Mouse (Mus musculus): ENCODE results near the gene Zwilch. TPM values are rescaled to one million over a fixed set of nuclear protein-coding genes. Genes with fewer than 3 reads are reported as not detected.

The Zwilch gene
- total and polyA plus RNA-seq, 3 experiments = 49.3 to 74.1 (median 72.8) TPM

- no peak for DNase-seq (ENCODE audit: extremely low read depth)
- Histone ChIP-seq H3K4me3 (replicated peaks in 1 of 3; ENCODE audit: low read depth in 2 of 3, low read length in 2 of 3, poor library complexity in 1 of 3) (peak overlapping the region; percentile 84 to 96 (median 91)), H3K27ac (ENCODE audit: insufficient read depth, low read depth) (no peak overlapping the region), H3K9me3 (replicated peaks; ENCODE audit: low read length) (no peaks in the 10 kb centered on the region), H3K4me2 (ENCODE audit: insufficient read depth, low read depth, poor library complexity, severe bottlenecking) (peak overlapping the region; percentile 96), H3K9ac (ENCODE audit: insufficient read depth, low read depth) (peak overlapping the region; percentile 93), H3K27me3 (replicated peaks) (no peaks in the 10 kb centered on the region), H3K36me3 (replicated peaks in 1 of 2; ENCODE audit: control insufficient read depth in 1 of 2, insufficient read depth in 1 of 2, low read length in 1 of 2) (peaks cover 37 to 47% of the 10 kb centered on the region in 2 experiments), H3K79me2 (replicated peaks; ENCODE audit: control insufficient read depth, extremely low read depth, insufficient read depth, poor library complexity, severe bottlenecking) (peaks cover 70% of the 10 kb centered on the region), H3K4me1 (ENCODE audit: control insufficient read depth in 1 of 2, insufficient read depth in 2 of 2) (peaks cover 0 to 40% of the 10 kb centered on the region in 2 experiments; a peak in 2 of 4 replicates)
- dilution Hi-C loops (cut with MboI; ENCODE audit: extremely low pct_ligation_motif_present, extremely low pct_unique_long_range_greater_than_20kb, low sequenced_read_pairs) = no loop called here
- TF ChIP-seq CHD1 (IDR thresholded peaks at IDR 0.05; ENCODE audit: low read depth, low read length) (peak; percentile 46; the same call in 1 of the 2 replicates), MAX (IDR thresholded peaks at IDR 0.05; ENCODE audit: low read length) (no peak), CTCF (conservative IDR thresholded peaks at IDR 0.05 in 1 of 2, IDR thresholded peaks at IDR 0.05 in 1 of 2; ENCODE audit: low read depth in 2 of 2, low read length in 2 of 2) (no peak), ETS1 (conservative IDR thresholded peaks at IDR 0.05; ENCODE audit: low read depth, low read length) (no peak), USF2 (conservative IDR thresholded peaks at IDR 0.05; ENCODE audit: low read depth, low read length) (no peak), MAZ (IDR thresholded peaks at IDR 0.05; ENCODE audit: low read depth, low read length) (no peak), TCF12 (IDR thresholded peaks at IDR 0.05; ENCODE audit: low read depth, low read length) (no peak), KAT2A (IDR thresholded peaks at IDR 0.05; ENCODE audit: insufficient replicate concordance, low read length) (0 out of 2 replicates have a peak, but pooled peaks have one; percentile 29), ZNF384 (IDR thresholded peaks at IDR 0.05; ENCODE audit: low read depth, low read length) (no peak), MYC (IDR thresholded peaks at IDR 0.05; ENCODE audit: low read depth, low read length) (0 out of 2 replicates have a peak, but pooled peaks have one; percentile 15), ELF1 (IDR thresholded peaks at IDR 0.05; ENCODE audit: low read depth, low read length) (no peak), UBTF (IDR thresholded peaks at IDR 0.05; ENCODE audit: low read depth, low read length) (no peak), MAFK (IDR thresholded peaks at IDR 0.05; ENCODE audit: insufficient replicate concordance, low read length) (no peak), IRF4 (IDR thresholded peaks at IDR 0.05; ENCODE audit: low read depth, low read length) (no peak), RCOR1 (conservative IDR thresholded peaks at IDR 0.05; ENCODE audit: low read depth, low read length) (no peak), ZC3H11A (IDR thresholded peaks at IDR 0.05; ENCODE audit: low read depth, low read length) (no peak), MXI1 (IDR thresholded peaks at IDR 0.05; ENCODE audit: low read depth, low read length) (no peak; the same call in 1 of the 2 replicates), JUND (conservative IDR thresholded peaks at IDR 0.05; ENCODE audit: low read depth, low read length) (no peak), PAX5 (IDR thresholded peaks at IDR 0.05; ENCODE audit: low read length) (no peak), ZKSCAN1 (IDR thresholded peaks at IDR 0.05; ENCODE audit: borderline replicate concordance, low read depth, low read length) (no peak), NELFE (IDR thresholded peaks at IDR 0.05; ENCODE audit: low read depth, low read length) (0 out of 2 replicates have a peak, but pooled peaks have one; percentile 22), HCFC1 (IDR thresholded peaks at IDR 0.05; ENCODE audit: low read depth, low read length) (peak; percentile 13; the same call in 1 of the 2 replicates), POLR2A (IDR thresholded peaks at IDR 0.05; ENCODE audit: low read depth, low read length) (no peak; the same call in 1 of the 2 replicates), SIN3A (IDR thresholded peaks at IDR 0.05; ENCODE audit: low read length) (peak; percentile 74; the same call in 1 of the 2 replicates), USF1 (IDR thresholded peaks at IDR 0.05; ENCODE audit: low read depth, low read length) (no peak), TBP (conservative IDR thresholded peaks at IDR 0.05; ENCODE audit: low read depth, low read length) (no peak), NRF1 (IDR thresholded peaks at IDR 0.05; ENCODE audit: low read depth, low read length) (no peak), CHD2 (IDR thresholded peaks at IDR 0.05; ENCODE audit: low read length) (no peak), SMC3 (IDR thresholded peaks at IDR 0.05; ENCODE audit: low read depth, low read length) (no peak), ZMIZ1 (IDR thresholded peaks at IDR 0.05; ENCODE audit: low read depth, low read length) (0 out of 2 replicates have a peak, but pooled peaks have one; percentile 23), E2F4 (IDR thresholded peaks at IDR 0.05; ENCODE audit: insufficient replicate concordance, low read depth, low read length) (no peak), EP300 (IDR thresholded peaks at IDR 0.05; ENCODE audit: low read length) (peak; percentile 18; the same call in 1 of the 2 replicates)
- in situ Hi-C loops (cut with MboI; ENCODE audit: low pct_ligation_motif_present, low pct_unique_long_range_greater_than_20kb, low sequenced_read_pairs) = no loop called here
These were observed 1.4 kb upstream of the Zwilch start for GRCm38 (mm10) chr9:64174341-64174740.
